Mouse (Mus musculus) ES-CJ7 (cell line): ENCODE measurements around the gene Enpp1.

Source experiments
- DNase-seq: peaks from one replicate; pipeline ENCODE4 v3.0.0; 2011; ENCODE audit warnings: low read depth, low spot score

Gene Enpp1

GRCm38 (mm10) chr10:24710361-24710760 lies 1.6 kb downstream of the Enpp1 start:
- no peak for DNase-seq

- no peak for DNase-seq
These were observed 4.2 kb downstream of the Enpp1 start for GRCm38 (mm10) chr10:24707745-24708144.

GRCm38 (mm10) chr10:24706431-24707140 lies 5.4 kb downstream of the Enpp1 start:
- no peak for DNase-seq

GRCm38 (mm10) chr10:24702698-24703097 lies 9.3 kb downstream of the Enpp1 start:
- no peak for DNase-seq

DNA sequence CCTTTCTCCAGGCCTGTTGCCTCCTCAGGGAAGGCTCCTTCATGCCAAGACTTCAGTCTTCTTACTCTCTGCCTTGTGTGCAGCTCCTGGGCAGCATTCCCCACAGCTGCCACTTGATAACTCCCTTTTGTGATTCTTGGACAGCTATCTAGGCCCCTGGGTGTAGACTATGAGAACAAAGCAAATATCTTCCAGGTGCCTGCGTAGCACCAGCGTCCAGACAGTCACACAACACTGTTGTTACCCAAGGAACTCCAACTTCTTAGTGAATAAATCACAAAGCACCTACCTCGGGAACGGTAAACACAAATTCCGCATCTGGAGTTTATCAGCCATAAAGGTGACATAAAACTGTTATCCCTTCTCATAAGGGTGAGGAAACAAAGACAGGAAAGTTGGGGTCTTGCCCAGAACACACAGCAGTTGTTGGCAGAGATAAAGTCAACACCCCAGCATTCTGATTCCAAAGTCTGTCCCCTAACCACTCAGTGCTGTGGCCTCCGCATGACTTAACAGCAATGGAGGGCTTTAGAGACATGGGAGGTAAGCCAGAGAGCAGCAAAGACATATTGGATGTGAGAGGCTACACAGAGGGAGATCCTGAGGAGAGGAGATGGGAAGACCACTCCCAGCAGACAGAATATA lies 13.7 kb downstream of the Enpp1 start:
- no peak for DNase-seq

DNA sequence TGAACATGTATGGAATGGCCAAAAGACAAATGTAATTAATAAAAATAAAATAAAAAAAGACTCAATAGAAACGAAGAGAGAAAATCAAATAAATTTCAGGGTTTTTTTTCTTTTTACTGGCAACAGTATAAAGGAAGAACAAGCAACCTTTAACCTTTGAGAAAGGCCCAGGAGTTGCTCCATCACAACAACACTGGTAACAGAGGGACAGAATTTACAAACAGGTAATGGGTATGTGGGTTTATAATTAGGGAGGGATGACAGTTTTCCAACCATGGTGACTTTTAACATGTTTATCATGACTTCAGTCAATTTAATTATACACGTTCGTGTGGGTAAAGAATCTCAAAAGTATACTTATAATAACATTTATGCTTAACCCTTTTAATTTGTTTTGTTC lies 15.2 kb downstream of the Enpp1 start:
- DNase-seq: no peak

GRCm38 (mm10) chr10:24695786-24696185 lies 16.2 kb downstream of the Enpp1 start:
- no peak for DNase-seq

GRCm38 (mm10) chr10:24682518-24683104 lies 29.3 kb downstream of the Enpp1 start:
- no peak for DNase-seq

DNA sequence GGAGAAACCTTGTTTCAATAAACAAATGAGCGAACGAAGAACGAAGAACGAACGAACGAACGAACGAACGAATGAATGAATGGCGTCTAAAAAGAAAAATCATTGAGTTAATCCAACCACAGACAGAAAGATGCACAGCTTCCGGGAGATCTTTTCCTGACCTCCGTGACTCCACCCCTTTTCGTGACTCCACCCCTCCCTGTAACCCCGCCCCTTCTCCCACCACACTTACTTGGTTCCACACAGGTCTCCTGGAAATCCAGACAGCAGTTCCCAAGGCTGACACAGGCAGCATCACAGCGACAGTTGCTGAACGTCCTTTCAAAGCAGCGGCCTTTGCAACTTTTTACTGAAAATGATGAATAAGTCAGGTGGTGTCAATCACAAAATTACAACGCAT lies 34.3 kb downstream of the Enpp1 start:
- peak; percentile 28 for DNase-seq

DNA sequence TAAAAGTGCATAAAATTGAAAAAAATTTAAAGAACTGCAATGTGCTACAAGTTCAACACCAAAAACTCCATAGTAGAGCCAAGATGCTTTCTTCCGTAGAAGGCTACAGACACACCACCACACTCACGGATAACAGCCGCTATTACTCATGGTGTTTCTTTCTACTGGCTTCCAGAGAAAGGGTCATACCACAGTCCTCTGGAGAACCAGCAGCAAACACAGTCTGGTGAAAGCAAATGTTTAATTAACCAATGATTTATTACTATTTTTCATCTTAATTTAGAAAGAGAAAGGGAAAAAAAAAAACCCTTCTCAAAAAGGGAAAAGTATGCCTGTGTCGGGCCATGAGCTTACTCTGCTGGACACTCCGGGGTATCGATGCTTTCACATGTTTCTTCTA lies 37.7 kb downstream of the Enpp1 start:
- no peak for DNase-seq

- no peak for DNase-seq
These were observed 39.0 kb downstream of the Enpp1 start for GRCm38 (mm10) chr10:24672948-24673347.

GRCm38 (mm10) chr10:24670548-24670947 lies 41.4 kb downstream of the Enpp1 start:
- DNase-seq: no peak

DNA sequence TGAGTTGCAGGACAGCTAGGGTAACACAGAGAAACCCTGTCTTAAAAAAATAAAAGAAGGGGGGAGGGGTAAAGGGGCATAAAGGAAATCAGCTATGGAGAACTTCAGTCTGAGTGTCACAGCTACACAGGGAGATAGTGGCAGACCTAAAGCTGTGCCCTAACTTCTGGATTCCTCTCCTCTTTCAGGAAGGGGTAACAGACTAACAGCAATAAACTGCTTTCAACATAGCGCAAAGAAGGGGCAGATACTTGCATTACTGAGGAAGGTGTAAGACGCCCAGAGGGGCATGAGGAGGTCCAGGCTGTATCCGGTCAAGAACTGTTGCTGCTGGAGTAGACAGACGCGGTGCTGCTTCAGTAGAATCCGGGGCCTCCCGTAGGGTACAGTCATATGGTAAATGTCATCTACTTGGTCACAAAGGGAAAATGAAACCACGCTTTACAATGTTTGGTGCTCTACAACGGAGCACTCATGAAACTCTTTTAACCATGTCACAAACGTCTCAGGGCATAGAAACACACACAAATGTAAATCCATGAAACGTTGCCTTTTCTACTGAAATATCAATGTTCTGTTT lies 60.9 kb downstream of the Enpp1 start:
- no peak for DNase-seq

DNA sequence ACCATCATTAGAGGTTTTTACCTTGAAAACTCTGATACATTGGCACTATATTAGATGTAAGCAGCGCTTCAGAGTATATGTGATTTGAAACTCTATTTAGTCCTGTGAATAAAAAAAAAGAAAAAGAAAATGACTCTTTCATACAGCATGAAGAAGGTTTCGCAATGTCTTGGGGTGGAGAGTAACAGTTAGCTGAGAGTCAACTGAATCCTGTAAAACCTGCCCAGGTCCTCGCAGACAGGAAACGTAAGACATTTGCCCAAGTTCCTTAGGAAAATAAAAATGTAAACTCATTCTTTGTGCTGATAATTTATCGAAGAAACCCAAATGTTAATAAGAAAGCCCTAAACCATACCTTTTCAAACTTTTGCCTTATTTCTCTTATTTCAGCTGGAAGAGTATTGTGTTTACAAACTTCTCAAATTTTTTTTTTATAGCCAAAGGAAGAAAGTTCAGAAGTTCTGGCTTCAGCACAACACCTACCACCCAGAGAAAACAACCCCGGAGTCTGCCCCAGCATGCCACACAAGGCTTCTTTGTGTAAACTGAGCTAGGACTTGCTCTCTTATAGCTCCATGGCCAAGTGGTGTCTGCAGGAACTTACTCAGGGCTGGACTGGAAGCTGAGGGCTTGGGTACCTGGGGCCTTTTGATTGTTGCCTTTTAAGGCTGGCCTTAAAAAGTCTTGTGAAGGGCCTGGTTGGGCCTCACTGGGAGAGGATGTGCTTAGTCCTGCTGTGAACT lies 63.8 kb downstream of the Enpp1 start:
- no peak for DNase-seq

GRCm38 (mm10) chr10:24645169-24645568 lies 66.8 kb downstream of the Enpp1 start:
- no peak for DNase-seq

DNA sequence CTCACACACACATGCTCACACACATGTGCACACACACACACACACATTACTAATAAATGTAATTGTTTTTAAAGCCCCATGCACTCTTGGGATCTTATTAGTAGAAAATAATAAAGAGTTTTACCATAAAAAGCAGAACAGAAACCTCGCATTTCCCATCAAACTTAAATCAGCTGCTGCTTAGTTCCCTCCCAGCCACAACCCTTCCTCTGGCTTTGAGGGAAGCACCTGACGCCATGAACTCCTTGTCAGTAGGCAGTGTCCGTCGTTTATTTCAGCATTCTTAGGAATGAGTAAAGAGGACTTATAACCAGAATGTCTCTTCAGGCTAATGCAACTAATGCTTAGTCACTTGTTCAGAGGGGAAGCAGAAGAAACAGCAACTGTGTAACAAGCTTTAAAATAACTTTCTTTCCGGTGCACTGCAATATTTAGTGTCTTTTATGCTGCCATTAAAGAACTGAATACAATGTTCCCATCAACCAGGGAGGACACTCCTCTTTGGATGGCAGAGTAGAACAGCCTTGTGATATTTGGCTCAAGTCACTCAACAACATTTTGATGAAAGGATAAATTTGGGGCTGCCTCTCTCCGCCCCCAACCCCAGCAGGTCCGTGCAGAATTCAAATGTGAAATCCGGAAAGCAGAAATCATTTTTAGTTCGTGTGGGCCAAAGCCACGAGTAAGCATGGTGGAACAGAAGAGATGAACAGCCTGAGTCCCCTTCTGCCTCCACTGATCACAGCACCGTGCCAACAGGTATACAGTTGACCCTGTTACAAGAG lies 69.0 kb downstream of the Enpp1 start:
- no peak for DNase-seq

- no peak for DNase-seq
These were observed 70.4 kb downstream of the Enpp1 start for GRCm38 (mm10) chr10:24641416-24642140.

DNA sequence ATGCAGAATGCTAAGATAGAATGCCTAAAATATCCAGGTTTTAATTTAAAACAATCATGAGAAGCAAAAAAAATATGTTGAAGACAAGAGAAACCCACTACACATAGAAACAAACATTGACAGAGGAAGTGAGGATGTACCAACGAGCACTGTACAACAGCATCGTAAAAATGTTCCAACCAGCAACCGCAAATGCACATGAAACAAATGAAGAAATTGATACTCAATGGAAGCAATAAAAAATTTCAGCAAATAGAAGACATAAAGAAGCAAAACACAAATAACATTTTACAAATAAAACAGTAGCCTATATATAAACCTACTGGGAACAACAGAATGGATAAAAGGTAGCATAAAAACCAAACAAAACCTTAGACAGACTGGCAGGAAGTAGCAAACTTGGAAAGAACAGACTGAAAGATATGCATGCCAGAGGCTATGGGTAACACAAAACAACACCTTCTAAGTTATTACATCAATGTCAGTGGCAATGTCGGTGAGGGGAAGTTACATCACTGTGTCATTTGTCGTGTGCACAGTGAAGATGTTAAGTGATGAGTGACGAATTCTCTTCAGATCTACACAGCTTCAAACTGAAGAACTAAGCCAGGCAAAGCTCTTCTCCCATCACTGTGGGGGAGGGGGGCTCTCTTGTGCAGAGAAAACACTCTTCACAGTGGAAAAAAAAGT lies 71.6 kb downstream of the Enpp1 start:
- DNase-seq: no peak

- DNase-seq: no peak
These were observed 72.4 kb downstream of the Enpp1 start for GRCm38 (mm10) chr10:24639596-24639995.
